Mouse (Mus musculus) liver, postnatal 0 days (tissue): ENCODE results near the gene Abat.

Source experiments
- CTCF ChIP-seq: sonication (generic); IDR thresholded peaks from 2 replicates; pipeline ENCODE4 v1.5.1; 2016; ENCODE audit warnings: antibody characterized with exemption, low read depth
- EP300 ChIP-seq: IDR thresholded peaks from 2 replicates; pipeline ENCODE4 v1.6.1; 2016; ENCODE audit warnings: antibody characterized with exemption, low read depth, mild to moderate bottlenecking

- TF ChIP-seq EP300 (no peak), CTCF (no peak)
Observed at GRCm38 (mm10) chr16:8564836-8565235, 51.6 kb downstream of the Abat start.
